Mouse (Mus musculus): ENCODE results near the gene Myb. TPM values are rescaled to one million over a fixed set of nuclear protein-coding genes. Genes with fewer than 3 reads are reported as not detected.

Myb gene
- polyA plus RNA-seq, 1 experiment from 2014 or later: 2.9 TPM

DNA sequence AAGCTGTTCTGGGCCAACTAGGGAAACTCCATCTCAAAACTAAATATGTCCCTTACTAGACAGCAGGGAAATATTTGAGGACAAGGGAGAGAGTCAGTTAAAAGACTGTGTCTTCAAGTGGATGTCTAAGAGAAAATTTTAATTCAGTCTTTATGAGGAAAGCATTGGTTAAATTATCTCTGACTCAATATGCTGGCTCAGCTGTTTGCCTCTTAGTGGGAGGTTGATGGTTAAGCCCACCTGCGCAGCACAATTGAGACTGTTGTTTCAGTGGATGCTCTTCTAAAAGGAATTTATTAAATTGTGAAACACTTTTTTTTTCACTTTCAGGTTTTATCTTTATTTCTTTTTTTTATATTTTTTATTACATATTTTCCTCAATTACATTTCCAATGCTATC, 84.6 kb downstream of the Myb start:
- no peak for TF ChIP-seq CTCF (IDR thresholded peaks at IDR 0.05; ENCODE audit: low read depth)
- WGBS: 100% methylated on average over 1 of the region's 1 CpGs

More for the DNA sequence above, 84.6 kb downstream of the Myb start:
- H3K9me3 ChIP-seq (ENCODE audit: control insufficient read depth): no peaks in the 10 kb centered on the region
- H3K4me1 ChIP-seq (replicated peaks; ENCODE audit: control insufficient read depth, insufficient read depth, low read length): no peaks in the 10 kb centered on the region
- no peak for ATAC-seq
- no peak overlapping the region for H3K9ac ChIP-seq (ENCODE audit: low read depth, low read length)
- H3K27ac ChIP-seq (ENCODE audit: low read depth, low read length): no peak overlapping the region
- H3K4me2 ChIP-seq (replicated peaks; ENCODE audit: low read depth): no peak overlapping the region
- H3K36me3 ChIP-seq (ENCODE audit: control insufficient read depth, insufficient read depth): no peaks in the 10 kb centered on the region
- H3K4me3 ChIP-seq (ENCODE audit: low read depth, low read length): no peak overlapping the region
- no peaks in the 10 kb centered on the region for H3K27me3 ChIP-seq (replicated peaks; ENCODE audit: control insufficient read depth, insufficient read depth, low read length)

Other genes with a start within 250 kb of the Myb start
- gene Ahi1, start 208.4 kb downstream of the Myb start, polyA plus RNA-seq (2015; fragmentation: Nextera tagmentation; extraction: Ambion mirVana): 3.6 and 4.2 TPM in 2 replicates
- 37.8 and 40.7 TPM in 2 replicates for gene Hbs1l, start 135.0 kb upstream of the Myb start, polyA plus RNA-seq (2015; fragmentation: Nextera tagmentation; extraction: Ambion mirVana)
- not detected in 2 replicates for gene Aldh8a1, start 216.3 kb upstream of the Myb start, polyA plus RNA-seq (2015; fragmentation: Nextera tagmentation; extraction: Ambion mirVana)